Mouse (Mus musculus) midbrain, embryonic 14.5 days (tissue): ENCODE results near the gene Clcf1. TPM values are rescaled to one million over a fixed set of nuclear protein-coding genes. Genes with fewer than 3 reads are reported as not detected.

Source experiments
- ATAC-seq: fragments of 200-750 bp; cut with Nextera tagmentation; 2 replicates; pipeline ENCODE4 v1.8.0; 2017; ENCODE audit warnings: moderate number of reproducible peaks, moderate library complexity; ENCODE audit not compliant: low FRiP score, low TSS enrichment
- DNase-seq: peaks from one replicate; pipeline ENCODE4 v3.0.0-alpha.2; 2015
- H3K27ac ChIP-seq: fragments of 300-500 bp; sonication (generic); replicated peaks from 2 replicates; pipeline ENCODE4 v1.5.1; 2014; ENCODE audit warnings: mild to moderate bottlenecking, low read depth, low read length, moderate library complexity
- H3K27me3 ChIP-seq: fragments of 300-500 bp; sonication (generic); 2 replicates; pipeline ENCODE4 v1.6.1; 2014; ENCODE audit warnings: low read length, control low read depth, mixed read lengths; ENCODE audit not compliant: control insufficient read depth, insufficient read depth
- H3K36me3 ChIP-seq: fragments of 300-500 bp; sonication (generic); 2 replicates; pipeline ENCODE4 v1.6.1; 2014; ENCODE audit warnings: low read length, control low read depth; ENCODE audit not compliant: control insufficient read depth, insufficient read depth
- H3K4me1 ChIP-seq: fragments of 300-500 bp; sonication (generic); 2 replicates; pipeline ENCODE4 v1.6.1; 2014; ENCODE audit warnings: mild to moderate bottlenecking, antibody characterized with exemption, low read length, control low read depth; ENCODE audit not compliant: control insufficient read depth, insufficient read depth
- H3K4me2 ChIP-seq: fragments of 300-500 bp; sonication (generic); 2 replicates; pipeline ENCODE4 v1.6.1; 2014; ENCODE audit warnings: mild to moderate bottlenecking, low read length, moderate library complexity
- H3K4me3 ChIP-seq: fragments of 300-500 bp; sonication (generic); replicated peaks from 2 replicates; pipeline ENCODE4 v1.5.1; 2014; ENCODE audit warnings: low read depth, low read length
- H3K9ac ChIP-seq: fragments of 300-500 bp; sonication (generic); replicated peaks from 2 replicates; pipeline ENCODE4 v1.6.1; 2014; ENCODE audit warnings: mild to moderate bottlenecking, low read length, moderate library complexity
- H3K9me3 ChIP-seq: fragments of 300-500 bp; sonication (generic); 2 replicates; pipeline ENCODE4 v1.6.1; 2016; ENCODE audit warnings: low read length, control low read depth, mixed read lengths; ENCODE audit not compliant: control insufficient read depth
- WGBS: fragments of 180-500 bp; shearing (Covaris S2); extraction: QIAGEN DNeasy Blood & Tissue Kit; methylation state at CpG from one replicate; pipeline ENCODE4 v1.1.7; 2014; 5-methylcytosine and 5-hydroxymethylcytosine counted together
- polyA plus RNA-seq: library from polyadenylated mRNA; unstranded; fragments of >200 nt; fragmentation: Nextera tagmentation; extraction: Ambion mirVana; gene quantifications from 2 replicates; pipeline ENCODE4 v1.2.1, GENCODE M21; 2014

Clcf1 gene
- polyA plus RNA-seq, 1 experiment from 2014 or later: 0.46 TPM

- Histone ChIP-seq H3K4me1 (0 out of 2 replicates have a peak, but pooled peaks cover 15% of the 10 kb centered on the region), H3K4me2 (no peak overlapping the region)
- WGBS: 19% methylated on average over 4 of the region's 4 CpGs
Measured at GRCm38 (mm10) chr19:4211891-4212588, 2.0 kb upstream of the Clcf1 start.

DNA sequence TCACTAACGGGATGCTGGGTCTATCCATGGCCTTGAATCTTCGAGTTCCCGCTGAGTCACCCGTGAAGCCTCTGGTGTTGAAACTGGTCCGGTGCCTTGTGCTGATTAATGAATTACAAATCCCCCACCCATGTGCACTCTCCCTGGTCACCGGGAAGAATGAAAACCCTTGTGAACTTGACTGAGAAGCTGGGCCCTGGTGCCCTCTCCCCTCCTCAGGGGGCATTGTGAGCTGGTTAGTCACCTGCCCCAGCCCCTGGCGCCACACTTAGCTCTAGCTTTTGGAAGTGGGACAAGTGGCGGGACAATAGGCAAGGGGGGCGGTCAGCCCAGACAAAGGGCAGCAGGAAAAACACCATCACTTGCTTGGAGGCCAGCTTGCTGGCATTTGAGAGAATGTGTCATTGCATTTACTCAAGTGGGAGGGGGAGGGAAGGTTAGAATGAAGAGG, 489 bp upstream of the Clcf1 start:
- Histone ChIP-seq H3K27ac (no peak overlapping the region), H3K9ac (no peak overlapping the region), H3K27me3 (peaks cover 44% of the 10 kb centered on the region), H3K4me2 (peak overlapping the region; percentile 95), H3K4me1 (0 out of 2 replicates have a peak, but pooled peaks cover 15% of the 10 kb centered on the region), H3K4me3 (peak overlapping the region; percentile 47; the same call in 1 of the 2 replicates), H3K9me3 (no peaks in the 10 kb centered on the region), H3K36me3 (no peaks in the 10 kb centered on the region)
- DNase-seq: no peak
- 4% methylated on average over 9 of the region's 9 CpGs for WGBS
- ATAC-seq: no peak

More at GRCm38 (mm10) chr19:4211891-4212588, 2.0 kb upstream of the Clcf1 start:
- H3K9me3 ChIP-seq: no peaks in the 10 kb centered on the region
- H3K36me3 ChIP-seq: no peaks in the 10 kb centered on the region
- DNase-seq (no peak), ATAC-seq (no peak)
- H3K4me3 ChIP-seq: no peak overlapping the region
- no peak overlapping the region for H3K27ac ChIP-seq
- H3K9ac ChIP-seq: no peak overlapping the region
- H3K27me3 ChIP-seq: peaks cover 42% of the 10 kb centered on the region

- peak; percentile 46 for DNase-seq
- Histone ChIP-seq H3K27me3 (peaks cover 44% of the 10 kb centered on the region), H3K36me3 (no peaks in the 10 kb centered on the region), H3K4me1 (0 out of 2 replicates have a peak, but pooled peaks cover 15% of the 10 kb centered on the region), H3K27ac (no peak overlapping the region), H3K9ac (peak overlapping the region; percentile 62), H3K9me3 (no peaks in the 10 kb centered on the region), H3K4me3 (peak overlapping the region; percentile 47), H3K4me2 (peak overlapping the region; percentile 95)
- ATAC-seq: no peak
- under 1% methylated on average over 72 of the region's 81 CpGs for WGBS
Measured at GRCm38 (mm10) chr19:4214771-4215450, 873 bp downstream of the Clcf1 start.

DNA sequence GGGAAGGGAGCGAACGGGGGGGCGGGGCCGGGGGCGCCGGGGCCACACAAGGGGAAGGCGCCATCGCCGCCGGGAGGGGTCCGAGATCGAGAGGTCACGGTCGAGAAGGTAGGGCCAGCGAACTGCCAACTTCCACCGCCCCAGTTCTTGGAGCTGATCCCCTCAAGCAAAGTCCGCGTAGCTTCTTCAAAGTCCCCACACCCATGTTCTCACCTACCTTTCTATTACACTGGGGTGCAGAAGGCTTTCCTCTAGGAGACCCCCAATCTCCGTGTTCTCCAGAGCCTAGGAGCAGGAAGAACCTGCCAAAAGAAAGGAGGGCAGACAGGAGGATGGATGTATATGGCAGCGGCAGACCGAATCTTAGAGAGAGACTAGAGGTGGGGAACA, 1.4 kb downstream of the Clcf1 start:
- DNase-seq (no peak), ATAC-seq (no peak)
- no peaks in the 10 kb centered on the region for H3K36me3 ChIP-seq
- no peak overlapping the region for H3K27ac ChIP-seq
- H3K9me3 ChIP-seq: no peaks in the 10 kb centered on the region
- H3K27me3 ChIP-seq: peaks cover 44% of the 10 kb centered on the region
- H3K4me1 ChIP-seq: 0 out of 2 replicates have a peak, but pooled peaks cover 15% of the 10 kb centered on the region
- H3K4me3 ChIP-seq: peak overlapping the region; percentile 47
- H3K9ac ChIP-seq: peak overlapping the region; percentile 62
- H3K4me2 ChIP-seq: peak overlapping the region; percentile 95
- WGBS: 5% methylated on average over 19 of the region's 21 CpGs

GRCm38 (mm10) chr19:4216041-4216685, 2.1 kb downstream of the Clcf1 start:
- no peak overlapping the region for H3K4me3 ChIP-seq

GRCm38 (mm10) chr19:4217140-4217539, 3.1 kb downstream of the Clcf1 start:
- DNase-seq: no peak
- no peak overlapping the region for H3K4me2 ChIP-seq
- H3K4me1 ChIP-seq: 0 out of 2 replicates have a peak, but pooled peaks cover 15% of the 10 kb centered on the region

More at GRCm38 (mm10) chr19:4216041-4216685, 2.1 kb downstream of the Clcf1 start:
- Histone ChIP-seq H3K9me3 (no peaks in the 10 kb centered on the region), H3K4me2 (0 out of 2 replicates have a peak overlapping the region, but pooled peaks have one; percentile 3), H3K27me3 (peaks cover 44% of the 10 kb centered on the region), H3K9ac (no peak overlapping the region), H3K27ac (no peak overlapping the region), H3K36me3 (no peaks in the 10 kb centered on the region), H3K4me1 (0 out of 2 replicates have a peak, but pooled peaks cover 15% of the 10 kb centered on the region)
- DNase-seq (peak; percentile 72), ATAC-seq (no peak)
- 22% methylated on average over 14 of the region's 14 CpGs for WGBS

DNA sequence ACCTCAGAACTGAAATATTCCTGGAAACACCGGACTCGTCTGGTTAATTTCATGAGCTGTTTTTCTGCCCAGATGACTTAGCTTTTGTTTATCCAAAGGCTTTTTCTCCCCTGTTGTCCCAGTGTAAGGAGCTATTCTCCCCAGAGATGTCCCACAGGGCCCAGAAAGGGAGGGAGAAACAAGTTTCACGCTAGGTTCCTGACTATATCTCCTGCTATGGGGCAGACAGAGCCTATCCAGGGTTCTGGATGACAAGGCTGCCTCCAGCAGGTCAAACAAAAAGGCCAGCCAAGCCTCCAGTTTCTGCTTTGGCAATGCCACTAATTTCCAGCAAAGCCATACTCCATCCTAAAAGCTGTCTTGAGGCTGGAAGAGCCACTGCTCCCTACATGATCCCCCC, 3.8 kb downstream of the Clcf1 start:
- H3K9ac ChIP-seq: no peak overlapping the region
- no peak for ATAC-seq
- H3K27me3 ChIP-seq: peaks cover 38% of the 10 kb centered on the region
- 0 out of 2 replicates have a peak, but pooled peaks cover 15% of the 10 kb centered on the region for H3K4me1 ChIP-seq
- H3K27ac ChIP-seq: no peak overlapping the region
- no peak overlapping the region for H3K4me3 ChIP-seq
- H3K36me3 ChIP-seq: no peaks in the 10 kb centered on the region
- DNase-seq: no peak
- WGBS: 43% methylated on average over 3 of the region's 3 CpGs
- H3K9me3 ChIP-seq: no peaks in the 10 kb centered on the region
- H3K4me2 ChIP-seq: no peak overlapping the region

More at GRCm38 (mm10) chr19:4217140-4217539, 3.1 kb downstream of the Clcf1 start:
- Histone ChIP-seq H3K27ac (no peak overlapping the region), H3K9ac (no peak overlapping the region), H3K27me3 (peaks cover 40% of the 10 kb centered on the region), H3K4me3 (no peak overlapping the region), H3K36me3 (no peaks in the 10 kb centered on the region), H3K9me3 (no peaks in the 10 kb centered on the region)
- 15% methylated on average over 5 of the region's 5 CpGs for WGBS
- ATAC-seq: no peak

- 89% methylated on average over 11 of the region's 11 CpGs for WGBS
- Histone ChIP-seq H3K4me1 (0 out of 2 replicates have a peak, but pooled peaks cover 15% of the 10 kb centered on the region), H3K4me2 (no peak overlapping the region), H3K4me3 (no peak overlapping the region), H3K9ac (no peak overlapping the region), H3K9me3 (no peaks in the 10 kb centered on the region), H3K27ac (no peak overlapping the region), H3K36me3 (no peaks in the 10 kb centered on the region), H3K27me3 (peaks cover 34% of the 10 kb centered on the region)
- no peak for ATAC-seq
- no peak for DNase-seq
Measured at GRCm38 (mm10) chr19:4218293-4218692, 4.3 kb downstream of the Clcf1 start.
